Mouse (Mus musculus): ENCODE data around the gene Kidins220. TPM values are rescaled to one million over a fixed set of nuclear protein-coding genes. Genes with fewer than 3 reads are reported as not detected.
A peak's percentile ranks its signal among the peaks of the same experiment; 100 is the strongest.

Gene Kidins220
- polyA plus RNA-seq, 1 experiment from 2014 or later: 21.8 TPM

DNA sequence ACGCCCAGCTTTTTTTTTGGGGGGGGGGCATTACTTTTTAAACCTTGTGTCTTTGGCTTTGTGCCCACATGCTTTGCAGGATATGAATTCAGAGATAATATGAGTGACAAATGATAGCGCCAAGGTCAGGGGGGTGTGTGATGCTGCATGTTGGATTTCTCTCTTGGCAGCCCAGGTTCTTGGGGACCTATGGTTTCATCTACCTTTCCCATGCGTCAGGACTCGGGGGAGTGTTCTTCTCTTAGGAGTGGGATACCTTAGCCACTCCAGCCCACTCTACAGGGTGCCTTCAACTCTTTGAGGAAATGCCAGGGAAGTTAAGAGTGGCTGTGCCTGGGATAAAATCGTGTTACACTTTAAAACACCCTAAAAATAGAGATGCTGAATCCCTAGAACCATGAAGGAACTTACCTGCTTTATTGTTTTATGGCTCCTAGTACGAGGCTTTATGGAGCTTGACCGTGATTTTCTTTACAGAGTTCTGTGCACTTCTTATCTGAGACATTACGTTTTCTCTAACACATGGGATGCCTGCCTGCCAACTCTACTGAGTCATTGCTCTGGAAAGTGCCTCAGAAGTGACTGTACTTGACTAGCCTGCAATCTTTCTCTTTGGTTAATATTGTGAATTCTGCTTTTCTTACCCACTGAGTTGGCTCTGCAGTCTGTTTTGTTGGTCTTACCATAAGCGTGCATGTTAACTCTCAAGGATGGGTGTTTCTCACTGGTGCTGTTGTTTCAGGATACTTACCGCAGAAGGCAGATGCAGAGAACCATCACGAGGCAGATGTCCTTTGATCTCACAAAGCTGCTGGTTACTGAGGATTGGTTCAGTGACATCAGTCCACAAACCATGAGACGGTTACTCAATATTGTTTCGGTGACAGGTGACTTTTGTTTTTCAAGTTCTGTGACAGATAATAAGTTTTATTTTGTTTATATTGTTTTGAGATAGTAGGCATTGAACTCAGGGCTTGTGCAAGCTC is 38.1 kb downstream of the Kidins220 start:
- WGBS: 65% methylated on average over 13 of the region's 13 CpGs
- no peak overlapping the region for H3K4me3 ChIP-seq (replicated peaks)
- H3K27ac ChIP-seq: peak overlapping the region; percentile 62; the same call in 1 of the 2 replicates
- no peaks in the 10 kb centered on the region for H3K4me1 ChIP-seq (replicated peaks)
- no peak overlapping the region for H3K4me2 ChIP-seq (replicated peaks)
- peaks cover 38% of the 10 kb centered on the region for H3K36me3 ChIP-seq
- no peak overlapping the region for H3K9ac ChIP-seq
- no peaks in the 10 kb centered on the region for H3K27me3 ChIP-seq (replicated peaks)
- no peaks in the 10 kb centered on the region for H3K9me3 ChIP-seq
- peak; percentile 83 for ATAC-seq

- Histone ChIP-seq H3K4me1 (replicated peaks) (no peaks in the 10 kb centered on the region), H3K9ac (no peak overlapping the region), H3K27me3 (replicated peaks) (no peaks in the 10 kb centered on the region), H3K36me3 (peaks cover 47% of the 10 kb centered on the region), H3K4me2 (replicated peaks) (no peak overlapping the region), H3K4me3 (replicated peaks) (no peak overlapping the region), H3K9me3 (no peaks in the 10 kb centered on the region), H3K27ac (no peak overlapping the region)
- 90% methylated on average over 5 of the region's 5 CpGs for WGBS
- ATAC-seq: no peak
These were observed 39.7 kb downstream of the Kidins220 start for GRCm38 (mm10) chr12:25014307-25014927.

DNA sequence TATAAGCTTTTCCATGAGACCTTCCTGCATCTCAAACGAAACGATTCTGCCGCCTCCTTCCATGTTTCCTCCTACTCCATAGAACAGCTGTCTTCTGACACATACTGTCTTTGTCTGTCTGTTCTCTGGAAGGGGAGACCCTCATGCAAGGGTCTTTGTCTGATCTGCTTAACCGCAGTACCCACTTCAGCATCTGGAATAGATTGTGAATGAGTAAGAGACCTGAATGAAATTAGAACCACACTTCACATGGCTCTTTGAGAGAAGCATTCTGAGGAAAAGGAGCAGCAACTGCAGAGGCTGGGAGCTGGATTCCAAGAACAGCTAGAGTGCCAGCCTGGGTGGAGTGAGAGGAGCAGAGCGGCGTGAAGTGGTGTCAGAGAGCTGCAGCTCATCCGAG is 40.2 kb downstream of the Kidins220 start:
- Histone ChIP-seq H3K36me3 (peaks cover 46% of the 10 kb centered on the region), H3K9ac (no peak overlapping the region), H3K9me3 (no peaks in the 10 kb centered on the region), H3K4me3 (replicated peaks) (no peak overlapping the region), H3K27ac (no peak overlapping the region), H3K4me2 (replicated peaks) (no peak overlapping the region), H3K4me1 (replicated peaks) (no peaks in the 10 kb centered on the region), H3K27me3 (replicated peaks) (no peaks in the 10 kb centered on the region)
- ATAC-seq: no peak
- WGBS: 94% methylated on average over 7 of the region's 7 CpGs

DNA sequence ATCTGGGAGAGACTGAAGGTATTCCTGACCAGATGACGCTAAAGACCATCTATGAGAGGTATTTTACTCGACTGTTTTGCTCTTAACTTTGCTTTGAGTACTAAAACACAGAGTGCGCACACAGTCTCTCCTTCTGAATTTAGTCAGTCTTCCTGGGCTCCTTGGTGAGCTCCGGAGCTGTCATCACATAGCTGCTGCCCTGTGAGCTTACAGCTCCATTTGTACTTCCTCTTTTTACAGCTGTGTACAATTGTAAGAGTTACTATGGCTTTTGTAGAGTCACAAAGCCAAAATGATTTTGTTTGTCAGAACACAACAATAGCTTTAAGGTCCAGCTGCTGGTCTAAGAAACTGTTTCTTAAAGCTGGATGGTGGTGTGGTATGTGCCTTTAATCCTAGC is 42.3 kb downstream of the Kidins220 start:
- WGBS: 93% methylated on average over 4 of the region's 4 CpGs
- Histone ChIP-seq H3K4me1 (replicated peaks) (no peaks in the 10 kb centered on the region), H3K9ac (no peak overlapping the region), H3K9me3 (no peaks in the 10 kb centered on the region), H3K27me3 (replicated peaks) (no peaks in the 10 kb centered on the region), H3K4me3 (replicated peaks) (no peak overlapping the region), H3K27ac (no peak overlapping the region), H3K36me3 (peaks cover 39% of the 10 kb centered on the region), H3K4me2 (replicated peaks) (no peak overlapping the region)
- no peak for ATAC-seq

DNA sequence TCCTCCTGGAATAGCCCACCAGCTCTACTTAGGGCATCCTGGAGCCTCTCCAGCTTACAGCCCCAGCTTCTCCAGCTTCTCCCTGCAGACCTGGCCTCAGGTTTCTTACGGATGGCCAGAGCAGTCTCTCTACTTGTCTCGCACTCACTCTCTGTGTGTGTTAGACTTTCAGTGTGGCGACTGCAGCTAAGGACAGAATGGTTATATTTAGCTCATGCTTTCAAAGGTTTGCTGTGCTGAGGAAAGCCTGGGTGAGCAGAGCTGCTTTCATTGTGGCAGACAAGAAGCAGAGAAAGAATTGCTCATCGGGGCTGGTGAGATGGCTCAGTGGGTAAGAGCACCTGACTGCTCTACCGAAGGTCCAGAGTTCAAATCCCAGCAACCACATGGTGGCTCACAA is 46.3 kb downstream of the Kidins220 start:
- Histone ChIP-seq H3K27ac (no peak overlapping the region), H3K9me3 (no peaks in the 10 kb centered on the region), H3K4me1 (replicated peaks) (no peaks in the 10 kb centered on the region), H3K4me2 (replicated peaks) (no peak overlapping the region), H3K27me3 (replicated peaks) (no peaks in the 10 kb centered on the region), H3K4me3 (replicated peaks) (no peak overlapping the region), H3K9ac (no peak overlapping the region), H3K36me3 (peaks cover 21% of the 10 kb centered on the region)
- 89% methylated on average over 5 of the region's 5 CpGs for WGBS
- no peak for ATAC-seq

GRCm38 (mm10) chr12:25024862-25025545 is 50.3 kb downstream of the Kidins220 start:
- Histone ChIP-seq H3K4me3 (replicated peaks) (no peak overlapping the region), H3K36me3 (peaks cover 5% of the 10 kb centered on the region; the same call in 1 of the 2 replicates), H3K27ac (no peak overlapping the region), H3K9me3 (no peaks in the 10 kb centered on the region), H3K27me3 (replicated peaks) (no peaks in the 10 kb centered on the region), H3K9ac (no peak overlapping the region), H3K4me2 (replicated peaks) (no peak overlapping the region), H3K4me1 (replicated peaks) (no peaks in the 10 kb centered on the region)
- peak; percentile 49; the same call in 1 of the 2 replicates for ATAC-seq
- WGBS: 62% methylated on average over 9 of the region's 9 CpGs

- H3K36me3 ChIP-seq: peaks cover 5% of the 10 kb centered on the region; the same call in 1 of the 2 replicates
- 83% methylated on average over 7 of the region's 7 CpGs for WGBS
- H3K4me2 ChIP-seq (replicated peaks): no peak overlapping the region
- H3K9ac ChIP-seq: no peak overlapping the region
- H3K4me3 ChIP-seq (replicated peaks): no peak overlapping the region
- H3K27ac ChIP-seq: no peak overlapping the region
- no peaks in the 10 kb centered on the region for H3K27me3 ChIP-seq (replicated peaks)
- ATAC-seq: no peak
- H3K9me3 ChIP-seq: no peaks in the 10 kb centered on the region
- no peaks in the 10 kb centered on the region for H3K4me1 ChIP-seq (replicated peaks)
These were observed 51.6 kb downstream of the Kidins220 start for GRCm38 (mm10) chr12:25026308-25026707.

GRCm38 (mm10) chr12:25027416-25027815 is 52.7 kb downstream of the Kidins220 start:
- Histone ChIP-seq H3K4me3 (replicated peaks) (no peak overlapping the region), H3K4me2 (replicated peaks) (no peak overlapping the region), H3K9ac (no peak overlapping the region), H3K36me3 (peaks cover 5% of the 10 kb centered on the region; the same call in 1 of the 2 replicates), H3K9me3 (no peaks in the 10 kb centered on the region), H3K27me3 (replicated peaks) (no peaks in the 10 kb centered on the region), H3K27ac (no peak overlapping the region), H3K4me1 (replicated peaks) (no peaks in the 10 kb centered on the region)
- ATAC-seq: peak; percentile 45; the same call in 1 of the 2 replicates
- WGBS: 41% methylated on average over 2 of the region's 2 CpGs

GRCm38 (mm10) chr12:25033662-25034337 is 59.1 kb downstream of the Kidins220 start:
- Histone ChIP-seq H3K4me2 (replicated peaks) (no peak overlapping the region), H3K4me1 (replicated peaks) (no peaks in the 10 kb centered on the region), H3K27me3 (replicated peaks) (no peaks in the 10 kb centered on the region), H3K9ac (no peak overlapping the region), H3K36me3 (no peaks in the 10 kb centered on the region), H3K27ac (no peak overlapping the region), H3K4me3 (replicated peaks) (no peak overlapping the region), H3K9me3 (no peaks in the 10 kb centered on the region)
- ATAC-seq: no peak
- 39% methylated on average over 9 of the region's 9 CpGs for WGBS

GRCm38 (mm10) chr12:25034338-25034953 is 59.7 kb downstream of the Kidins220 start:
- no peak for ATAC-seq
- Histone ChIP-seq H3K27ac (peak overlapping the region; percentile 49; the same call in 1 of the 2 replicates), H3K4me2 (replicated peaks) (no peak overlapping the region)

DNA sequence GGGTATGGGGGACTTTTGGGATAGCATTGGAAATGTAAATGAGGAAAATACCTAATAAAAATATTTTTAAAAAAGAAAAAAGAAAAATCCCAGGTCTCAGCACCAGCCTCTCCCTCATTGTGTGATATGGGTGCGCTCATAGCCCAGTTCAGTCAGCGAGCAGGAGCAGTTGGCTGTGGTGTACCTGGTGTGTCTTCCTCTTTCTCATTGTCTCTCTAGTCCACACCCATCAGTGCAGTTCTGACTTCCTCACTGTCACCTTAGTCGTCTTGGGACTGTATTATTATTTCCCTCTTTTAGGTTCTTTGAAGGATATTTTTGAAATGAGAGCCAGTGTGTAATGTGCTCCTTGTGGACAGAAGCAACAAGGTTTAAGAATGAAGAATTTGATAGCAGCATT is 61.3 kb downstream of the Kidins220 start:
- no peak for ATAC-seq
- Histone ChIP-seq H3K4me3 (replicated peaks) (no peak overlapping the region), H3K4me2 (replicated peaks) (no peak overlapping the region), H3K9me3 (no peaks in the 10 kb centered on the region), H3K27ac (no peak overlapping the region), H3K4me1 (replicated peaks) (no peaks in the 10 kb centered on the region), H3K36me3 (no peaks in the 10 kb centered on the region), H3K27me3 (replicated peaks) (no peaks in the 10 kb centered on the region), H3K9ac (no peak overlapping the region)
- WGBS: 89% methylated on average over 3 of the region's 3 CpGs

More at GRCm38 (mm10) chr12:25034338-25034953, 59.7 kb downstream of the Kidins220 start:
- WGBS: 57% methylated on average over 8 of the region's 8 CpGs
- H3K9me3 ChIP-seq: no peaks in the 10 kb centered on the region
- no peaks in the 10 kb centered on the region for H3K36me3 ChIP-seq
- no peak overlapping the region for H3K9ac ChIP-seq
- no peaks in the 10 kb centered on the region for H3K27me3 ChIP-seq (replicated peaks)
- H3K4me3 ChIP-seq (replicated peaks): no peak overlapping the region
- no peaks in the 10 kb centered on the region for H3K4me1 ChIP-seq (replicated peaks)

All from intestine, embryonic 15.5 days (tissue).